9 mouse cellular contexts compared by ENCODE assay signal in genomic region chr7:83660273-83660691, GRCm38 (mm10). TPM values are rescaled to one million over a fixed set of nuclear protein-coding genes. Genes with fewer than 3 reads are reported as not detected.
DNase-seq lines count a peak whose midpoint lies in the region; ATAC-seq lines count a peak whose summit lies in the region.
"Had no signal": no experiment of that assay in that cellular context is flagged by ENCODE, and none has a peak within 500 bp of the region (broad histone marks: within the 10 kb centered on the region; RNA-seq: fewer than 3 reads in every experiment).

No protein-coding gene starts in this region.

- ATAC-seq in frontal cortex, adult (ENCODE audit: low TSS enrichment): 0 out of 2 replicates have a peak, but pooled peaks have one; percentile 48
- peak; percentile 80 for ATAC-seq in inflammation-experienced regulatory T-cells, adult 6 months

- no peak for DNase-seq in frontal cortex, adult 2 months (ENCODE audit: extremely low spot score in 1 of 2, low spot score in 1 of 2)
- peak; percentile 55 to 66 for DNase-seq in spleen, adult 18-20 months
- no peak for DNase-seq in spleen, postnatal 4 days (ENCODE audit: low spot score in 2 of 2)
- peak; percentile 82 for DNase-seq in thymus, postnatal 25 days
- no peak for DNase-seq in adrenal gland, postnatal 25 days
- DNase-seq in cerebellum, postnatal 10 days: no peak
- DNase-seq: right cerebral cortex, postnatal 4 days had no signal

RNA-seq across cellular contexts. Expression of gene Stard5, which starts 28.5 kb away (rescaled TPM):
- polyA plus RNA-seq in frontal cortex, adult 2 months (2012; rRNA removed): 13.2 and 13.9 TPM in 2 replicates
- 10 to 100 TPM; 25.0 to 41.7 (median 39.5) TPM for polyA plus RNA-seq in inflammation-experienced regulatory T-cells, adult 6 months (2017; shearing (Covaris generic))
- 38.3 and 41.9 TPM in 2 replicates for total RNA-seq in adrenal gland, postnatal 25 days (2021)

Comparison
In these comparisons a context has a peak if more than half of its experiments do, and no peak if none do; other contexts are left out.
1. DNase-seq: peak in spleen, adult 18-20 months (2 of 2) and thymus, postnatal 25 days (single experiment); none in frontal cortex, adult 2 months (0 of 2), spleen, postnatal 4 days (0 of 2), adrenal gland, postnatal 25 days (single experiment) and cerebellum, postnatal 10 days (0 of 2).